Mouse (Mus musculus) common myeloid progenitor, adult 5-6 weeks (primary cell): Measurements from ENCODE around the gene Gtf3c3. TPM values are rescaled to one million over a fixed set of nuclear protein-coding genes. Genes with fewer than 3 reads are reported as not detected.

Source experiments
- total RNA-seq: library from RNA; stranded (forward); fragments of 200-1000, 187-1606 nt; gene quantifications from 2 replicates; pipeline ENCODE4 v1.2.3, GENCODE M21; 2017

Gtf3c3 gene
- total RNA-seq, 1 experiment from 2014 or later = 23.1 TPM

Other genes with a start within 250 kb of the Gtf3c3 start
- not detected in 2 replicates for gene Hecw2, start 243.8 kb downstream of the Gtf3c3 start, total RNA-seq
- 0.37 and 2.2 TPM in 2 replicates for gene Ccdc150, start 188.3 kb downstream of the Gtf3c3 start, total RNA-seq
- 0.05 and 0.14 TPM in 2 replicates for gene Pgap1, start 118.7 kb upstream of the Gtf3c3 start, total RNA-seq